Mouse (Mus musculus): ENCODE measurements around the gene Yap1. TPM values are rescaled to one million over a fixed set of nuclear protein-coding genes. Genes with fewer than 3 reads are reported as not detected.

Yap1 gene
- polyA plus RNA-seq, 1 experiment from 2014 or later, result 12.4 TPM

DNA sequence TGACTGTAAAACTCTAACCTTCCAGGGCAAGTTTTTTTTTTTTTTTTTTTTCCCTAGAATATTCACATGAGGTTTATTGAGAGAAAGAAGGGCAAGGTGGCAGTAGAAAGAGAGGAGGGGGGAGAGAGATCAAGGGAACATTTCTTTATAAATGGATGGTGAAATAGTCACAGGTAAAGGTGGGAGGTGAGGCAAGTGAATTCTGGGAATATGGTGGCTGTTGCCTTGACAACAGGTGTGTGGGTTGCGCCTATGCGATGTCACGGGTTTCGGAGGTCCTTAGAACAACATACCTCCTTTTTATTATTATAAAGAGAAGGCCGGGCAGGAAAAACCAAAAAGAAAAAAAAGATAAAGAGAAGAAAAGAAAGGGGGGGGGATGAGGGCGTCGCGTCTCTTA lies 89.5 kb downstream of the Yap1 start:
- DNase-seq (ENCODE audit: low spot score) (no peak), ATAC-seq (replicated peaks; ENCODE audit: low FRiP score) (no peak)
- Histone ChIP-seq H3K27ac (ENCODE audit: low read depth, low read length) (no peak overlapping the region), H3K9ac (ENCODE audit: low read depth, low read length) (no peak overlapping the region), H3K4me1 (replicated peaks; ENCODE audit: control insufficient read depth, insufficient read depth, low read length) (no peaks in the 10 kb centered on the region; the same call in none of the 2 replicates), H3K27me3 (replicated peaks; ENCODE audit: control insufficient read depth, insufficient read depth, low read length) (no peaks in the 10 kb centered on the region), H3K36me3 (ENCODE audit: control insufficient read depth, insufficient read depth, low read length) (no peaks in the 10 kb centered on the region), H3K4me2 (peak overlapping the region; percentile 60), H3K4me3 (ENCODE audit: low read depth, low read length) (no peak overlapping the region), H3K9me3 (ENCODE audit: control insufficient read depth, low read length) (no peaks in the 10 kb centered on the region)
- 62% methylated on average over 8 of the region's 8 CpGs for WGBS

- no peaks in the 10 kb centered on the region for H3K9me3 ChIP-seq (ENCODE audit: control insufficient read depth, low read length)
- peak overlapping the region; percentile 60 for H3K4me2 ChIP-seq
- DNase-seq (ENCODE audit: low spot score) (peak; percentile 78), ATAC-seq (replicated peaks; ENCODE audit: low FRiP score) (peak; percentile 80)
- no peaks in the 10 kb centered on the region for H3K27me3 ChIP-seq (replicated peaks; ENCODE audit: control insufficient read depth, insufficient read depth, low read length)
- peak overlapping the region; percentile 6; the same call in 1 of the 2 replicates for H3K4me3 ChIP-seq (ENCODE audit: low read depth, low read length)
- H3K9ac ChIP-seq (ENCODE audit: low read depth, low read length), result no peak overlapping the region
- H3K36me3 ChIP-seq (ENCODE audit: control insufficient read depth, insufficient read depth, low read length), result no peaks in the 10 kb centered on the region
- H3K4me1 ChIP-seq (replicated peaks; ENCODE audit: control insufficient read depth, insufficient read depth, low read length), result no peaks in the 10 kb centered on the region; the same call in none of the 2 replicates
- 4% methylated on average over 11 of the region's 11 CpGs for WGBS
- H3K27ac ChIP-seq (ENCODE audit: low read depth, low read length), result no peak overlapping the region
Observed at GRCm38 (mm10) chr9:7914487-7914886, 89.9 kb downstream of the Yap1 start.

DNA sequence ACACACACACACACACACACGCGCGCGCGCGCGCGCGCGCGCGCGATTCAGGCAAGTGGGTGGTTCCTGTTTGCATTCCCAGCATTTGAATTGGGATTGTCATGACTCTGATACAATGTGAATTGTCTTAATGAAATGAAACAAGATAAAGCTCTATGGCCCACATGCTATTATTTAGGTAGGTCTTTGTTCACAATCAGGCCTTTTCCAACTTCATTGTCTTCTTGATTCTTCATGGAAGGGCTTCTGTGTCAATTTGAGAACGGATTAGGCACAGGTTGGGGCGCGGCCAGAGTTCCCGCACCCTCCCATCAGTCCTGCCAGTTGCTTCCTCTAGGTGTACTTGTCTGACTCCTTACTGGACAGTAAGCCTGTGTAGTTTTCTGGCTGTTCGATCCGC lies 90.4 kb downstream of the Yap1 start:
- H3K4me3 ChIP-seq (ENCODE audit: low read depth, low read length), result peak overlapping the region; percentile 6; the same call in 1 of the 2 replicates
- DNase-seq (ENCODE audit: low spot score), result no peak
- H3K4me1 ChIP-seq (replicated peaks; ENCODE audit: control insufficient read depth, insufficient read depth, low read length), result no peaks in the 10 kb centered on the region; the same call in none of the 2 replicates
- H3K9me3 ChIP-seq (ENCODE audit: control insufficient read depth, low read length), result no peaks in the 10 kb centered on the region
- no peaks in the 10 kb centered on the region for H3K27me3 ChIP-seq (replicated peaks; ENCODE audit: control insufficient read depth, insufficient read depth, low read length)
- H3K36me3 ChIP-seq (ENCODE audit: control insufficient read depth, insufficient read depth, low read length), result no peaks in the 10 kb centered on the region
- peak overlapping the region; percentile 60 for H3K4me2 ChIP-seq
- 50% methylated on average over 19 of the region's 19 CpGs for WGBS
- no peak overlapping the region for H3K9ac ChIP-seq (ENCODE audit: low read depth, low read length)
- no peak; the same call in 1 of the 2 replicates for ATAC-seq (replicated peaks; ENCODE audit: low FRiP score)
- no peak overlapping the region for H3K27ac ChIP-seq (ENCODE audit: low read depth, low read length)

DNA sequence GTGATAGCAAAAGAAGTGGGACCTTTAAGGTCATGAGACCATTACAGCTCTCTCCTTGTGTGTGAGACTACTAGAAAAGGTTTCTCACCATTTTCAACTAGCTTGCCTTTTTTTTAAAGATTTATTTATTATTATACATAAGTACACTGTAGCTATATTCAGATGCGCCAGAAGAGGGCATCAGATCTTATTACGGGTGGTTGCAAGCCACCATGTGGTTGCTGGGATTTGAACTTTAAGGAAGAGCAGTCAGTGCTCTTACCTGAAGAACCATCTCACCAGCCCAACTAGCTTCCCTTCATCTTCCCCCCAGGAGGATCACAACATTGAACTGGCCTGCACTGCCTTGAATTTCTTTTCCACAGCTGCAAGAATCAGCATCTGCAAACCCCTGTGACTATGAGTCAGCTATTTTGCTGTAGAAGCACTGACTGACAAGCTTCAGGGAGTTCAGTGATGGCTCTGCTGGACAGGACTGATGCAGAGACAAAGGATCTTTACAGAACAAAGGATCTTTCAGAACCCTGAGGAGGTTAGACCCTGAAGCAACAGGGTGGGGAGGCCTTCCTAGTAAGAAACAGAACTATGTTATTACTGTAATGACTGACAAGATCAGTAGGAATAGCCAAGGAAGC lies 96.9 kb downstream of the Yap1 start:
- H3K27me3 ChIP-seq (replicated peaks; ENCODE audit: control insufficient read depth, insufficient read depth, low read length), result no peaks in the 10 kb centered on the region
- H3K9ac ChIP-seq (ENCODE audit: low read depth, low read length), result no peak overlapping the region
- no peak for ATAC-seq (replicated peaks; ENCODE audit: low FRiP score)
- no peak overlapping the region for H3K27ac ChIP-seq (ENCODE audit: low read depth, low read length)
- no peaks in the 10 kb centered on the region for H3K36me3 ChIP-seq (ENCODE audit: control insufficient read depth, insufficient read depth, low read length)
- no peaks in the 10 kb centered on the region for H3K4me1 ChIP-seq (replicated peaks; ENCODE audit: control insufficient read depth, insufficient read depth, low read length)
- no peak overlapping the region for H3K4me3 ChIP-seq (ENCODE audit: low read depth, low read length)
- no peak overlapping the region for H3K4me2 ChIP-seq
- 72% methylated on average over 2 of the region's 2 CpGs for WGBS
- no peaks in the 10 kb centered on the region for H3K9me3 ChIP-seq (ENCODE audit: control insufficient read depth, low read length)
- no peak for DNase-seq (ENCODE audit: low spot score)

DNA sequence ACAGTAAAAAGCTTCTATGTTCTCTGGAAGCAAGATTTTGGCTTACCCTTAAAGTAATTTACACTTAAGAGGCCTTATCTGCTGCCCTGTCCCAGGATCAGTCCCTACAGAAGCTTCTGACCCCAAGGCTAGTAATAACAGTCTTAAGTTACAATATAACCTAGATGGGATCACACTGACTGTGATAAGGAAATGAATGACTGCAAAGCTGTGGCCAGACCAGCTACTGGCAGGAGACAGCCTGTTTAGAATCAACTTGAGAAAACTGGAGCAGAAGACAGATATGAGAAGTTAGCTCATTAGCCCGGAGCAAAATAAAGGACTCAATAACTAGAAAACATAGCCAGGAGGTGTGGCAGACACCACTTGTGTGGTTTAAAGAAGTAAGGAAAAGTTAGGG lies 97.8 kb downstream of the Yap1 start:
- Histone ChIP-seq H3K9ac (ENCODE audit: low read depth, low read length) (no peak overlapping the region), H3K9me3 (ENCODE audit: control insufficient read depth, low read length) (no peaks in the 10 kb centered on the region), H3K27me3 (replicated peaks; ENCODE audit: control insufficient read depth, insufficient read depth, low read length) (no peaks in the 10 kb centered on the region), H3K27ac (ENCODE audit: low read depth, low read length) (no peak overlapping the region), H3K36me3 (ENCODE audit: control insufficient read depth, insufficient read depth, low read length) (no peaks in the 10 kb centered on the region), H3K4me3 (ENCODE audit: low read depth, low read length) (no peak overlapping the region), H3K4me1 (replicated peaks; ENCODE audit: control insufficient read depth, insufficient read depth, low read length) (no peaks in the 10 kb centered on the region), H3K4me2 (no peak overlapping the region)
- DNase-seq (ENCODE audit: low spot score), result no peak
- 67% methylated on average over 1 of the region's 1 CpGs for WGBS
- ATAC-seq (replicated peaks; ENCODE audit: low FRiP score), result no peak

DNA sequence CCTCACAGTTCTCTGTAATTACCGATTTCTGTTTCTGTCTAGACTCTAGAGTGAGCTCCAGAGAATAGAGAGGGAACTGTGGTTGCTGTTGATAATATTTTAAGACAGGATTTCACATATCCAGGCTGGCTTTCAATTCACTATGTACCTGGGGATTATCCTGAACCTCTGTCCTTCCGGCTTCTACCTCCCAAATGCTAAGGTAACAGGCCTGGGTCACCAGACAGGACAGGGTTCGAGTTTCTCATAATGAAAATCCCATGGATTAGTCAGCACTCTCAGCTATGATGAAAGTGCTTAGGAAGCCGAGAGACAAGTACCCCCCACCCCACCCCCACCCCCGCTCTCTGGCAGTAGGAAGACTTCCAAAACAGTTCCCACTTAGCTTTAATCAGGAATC lies 100.6 kb downstream of the Yap1 start:
- H3K27ac ChIP-seq (ENCODE audit: low read depth, low read length), result no peak overlapping the region
- no peak for ATAC-seq (replicated peaks; ENCODE audit: low FRiP score)
- no peaks in the 10 kb centered on the region for H3K27me3 ChIP-seq (replicated peaks; ENCODE audit: control insufficient read depth, insufficient read depth, low read length)
- no peak for DNase-seq (ENCODE audit: low spot score)
- H3K36me3 ChIP-seq (ENCODE audit: control insufficient read depth, insufficient read depth, low read length), result no peaks in the 10 kb centered on the region
- H3K9ac ChIP-seq (ENCODE audit: low read depth, low read length), result no peak overlapping the region
- H3K4me3 ChIP-seq (ENCODE audit: low read depth, low read length), result no peak overlapping the region
- H3K4me1 ChIP-seq (replicated peaks; ENCODE audit: control insufficient read depth, insufficient read depth, low read length), result no peaks in the 10 kb centered on the region
- H3K4me2 ChIP-seq, result no peak overlapping the region
- H3K9me3 ChIP-seq (ENCODE audit: control insufficient read depth, low read length), result no peaks in the 10 kb centered on the region
- 69% methylated on average over 5 of the region's 5 CpGs for WGBS

GRCm38 (mm10) chr9:7903262-7903661 lies 101.1 kb downstream of the Yap1 start:
- Histone ChIP-seq H3K4me3 (ENCODE audit: low read depth, low read length) (no peak overlapping the region), H3K9me3 (ENCODE audit: control insufficient read depth, low read length) (no peaks in the 10 kb centered on the region), H3K4me1 (replicated peaks; ENCODE audit: control insufficient read depth, insufficient read depth, low read length) (no peaks in the 10 kb centered on the region), H3K36me3 (ENCODE audit: control insufficient read depth, insufficient read depth, low read length) (no peaks in the 10 kb centered on the region), H3K27ac (ENCODE audit: low read depth, low read length) (no peak overlapping the region), H3K27me3 (replicated peaks; ENCODE audit: control insufficient read depth, insufficient read depth, low read length) (no peaks in the 10 kb centered on the region), H3K4me2 (no peak overlapping the region), H3K9ac (ENCODE audit: low read depth, low read length) (no peak overlapping the region)
- DNase-seq (ENCODE audit: low spot score) (no peak), ATAC-seq (replicated peaks; ENCODE audit: low FRiP score) (peak; percentile 34; the same call in 1 of the 2 replicates)
- WGBS, result 57% methylated on average over 2 of the region's 2 CpGs

DNA sequence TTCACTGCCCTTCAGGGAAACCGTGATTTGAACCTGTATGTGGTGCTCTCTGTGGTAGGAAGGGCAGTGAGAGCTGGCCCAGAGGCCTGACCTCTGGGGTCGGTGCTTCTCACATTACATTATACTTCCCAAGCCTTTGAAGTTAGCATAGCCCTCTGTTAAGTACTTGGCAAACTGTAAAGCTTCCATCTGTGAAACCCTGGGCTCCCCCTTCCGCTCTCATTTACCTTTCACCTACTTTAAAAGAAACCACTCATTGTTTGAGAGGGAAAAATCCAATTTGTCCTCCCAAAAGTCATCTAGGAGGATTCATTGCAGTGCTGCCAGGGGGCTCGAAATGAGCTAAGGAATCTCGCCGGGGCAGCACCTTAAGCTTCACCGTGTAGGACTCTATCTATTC lies 102.1 kb downstream of the Yap1 start:
- no peak for DNase-seq (ENCODE audit: low spot score)
- whole genome bisulfite sequencing, result 43% methylated on average over 7 of the region's 7 CpGs
- H3K4me3 ChIP-seq (ENCODE audit: low read depth, low read length), result no peak overlapping the region
- no peaks in the 10 kb centered on the region for H3K9me3 ChIP-seq (ENCODE audit: control insufficient read depth, low read length)
- H3K9ac ChIP-seq (ENCODE audit: low read depth, low read length), result no peak overlapping the region
- H3K27ac ChIP-seq (ENCODE audit: low read depth, low read length), result no peak overlapping the region
- no peak overlapping the region for H3K4me2 ChIP-seq
- no peaks in the 10 kb centered on the region for H3K36me3 ChIP-seq (ENCODE audit: control insufficient read depth, insufficient read depth, low read length)
- H3K4me1 ChIP-seq (replicated peaks; ENCODE audit: control insufficient read depth, insufficient read depth, low read length), result no peaks in the 10 kb centered on the region
- no peak for ATAC-seq (replicated peaks; ENCODE audit: low FRiP score)
- H3K27me3 ChIP-seq (replicated peaks; ENCODE audit: control insufficient read depth, insufficient read depth, low read length), result no peaks in the 10 kb centered on the region

DNA sequence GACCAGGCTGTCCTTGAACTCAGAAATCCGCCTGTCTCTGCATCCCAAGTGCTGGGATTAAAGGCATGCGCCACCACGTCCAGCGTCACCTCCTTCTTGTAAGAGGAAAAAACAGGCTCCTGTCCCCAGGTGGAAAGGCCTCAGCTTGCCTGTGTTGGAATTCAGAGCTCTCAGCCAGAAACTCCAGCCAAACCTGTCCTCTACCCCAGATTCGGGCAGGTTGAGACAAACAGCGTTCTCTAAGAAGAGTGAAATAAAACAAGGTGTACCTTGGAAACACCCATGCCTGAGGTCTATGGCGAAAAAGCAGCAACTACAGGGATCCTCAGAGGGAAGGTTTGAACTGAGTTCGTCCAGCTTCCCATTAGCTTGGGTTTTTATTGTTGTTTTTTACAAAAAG lies 103.4 kb downstream of the Yap1 start:
- WGBS, result 81% methylated on average over 8 of the region's 8 CpGs

More for the DNA sequence above, 103.4 kb downstream of the Yap1 start:
- Histone ChIP-seq H3K9ac (ENCODE audit: low read depth, low read length) (no peak overlapping the region), H3K9me3 (ENCODE audit: control insufficient read depth, low read length) (no peaks in the 10 kb centered on the region), H3K4me3 (ENCODE audit: low read depth, low read length) (no peak overlapping the region), H3K27ac (ENCODE audit: low read depth, low read length) (no peak overlapping the region), H3K36me3 (ENCODE audit: control insufficient read depth, insufficient read depth, low read length) (no peaks in the 10 kb centered on the region), H3K27me3 (replicated peaks; ENCODE audit: control insufficient read depth, insufficient read depth, low read length) (no peaks in the 10 kb centered on the region), H3K4me1 (replicated peaks; ENCODE audit: control insufficient read depth, insufficient read depth, low read length) (no peaks in the 10 kb centered on the region), H3K4me2 (no peak overlapping the region)
- DNase-seq (ENCODE audit: low spot score), result no peak
- ATAC-seq (replicated peaks; ENCODE audit: low FRiP score), result no peak
